Mouse (Mus musculus): ENCODE measurements around the gene Ddn. TPM values are rescaled to one million over a fixed set of nuclear protein-coding genes. Genes with fewer than 3 reads are reported as not detected.

Ddn gene
- polyA plus RNA-seq, 1 experiment from 2014 or later, result 0.13 TPM

- no peak for DNase-seq (ENCODE audit: low spot score)
These were observed 11.3 kb downstream of the Ddn start for GRCm38 (mm10) chr15:98797835-98798492.

- DNase-seq (ENCODE audit: low spot score), result no peak
These were observed 12.3 kb downstream of the Ddn start for GRCm38 (mm10) chr15:98796803-98797595.

GRCm38 (mm10) chr15:98793141-98793698 is 16.1 kb downstream of the Ddn start:
- DNase-seq (ENCODE audit: low spot score), result no peak

- DNase-seq (ENCODE audit: low spot score), result no peak
These were observed 16.9 kb downstream of the Ddn start for GRCm38 (mm10) chr15:98792233-98793020.

GRCm38 (mm10) chr15:98791771-98792170 is 17.5 kb downstream of the Ddn start:
- DNase-seq (ENCODE audit: low spot score), result no peak

GRCm38 (mm10) chr15:98791221-98791620 is 18.1 kb downstream of the Ddn start:
- DNase-seq (ENCODE audit: low spot score), result no peak

GRCm38 (mm10) chr15:98790761-98791160 is 18.5 kb downstream of the Ddn start:
- no peak for DNase-seq (ENCODE audit: low spot score)

- DNase-seq (ENCODE audit: low spot score), result peak; percentile 61
These were observed 19.4 kb downstream of the Ddn start, which contains the start of gene Wnt1 for GRCm38 (mm10) chr15:98789661-98790535. Gene Wnt1, plus strand, starts transcription at chr15:98789857.

- no peak for DNase-seq (ENCODE audit: low spot score)
These were observed 20.2 kb downstream of the Ddn start for GRCm38 (mm10) chr15:98788972-98789660.

- no peak for DNase-seq (ENCODE audit: low spot score)
These were observed 21.4 kb downstream of the Ddn start for GRCm38 (mm10) chr15:98787930-98788329.

GRCm38 (mm10) chr15:98785744-98786143 is 23.5 kb downstream of the Ddn start:
- peak; percentile 46 for DNase-seq (ENCODE audit: low spot score)

- no peak for DNase-seq (ENCODE audit: low spot score)
These were observed 28.1 kb downstream of the Ddn start for GRCm38 (mm10) chr15:98781166-98781565.

GRCm38 (mm10) chr15:98780573-98780972 is 28.7 kb downstream of the Ddn start:
- DNase-seq (ENCODE audit: low spot score), result no peak

- DNase-seq (ENCODE audit: low spot score), result no peak
These were observed 29.2 kb downstream of the Ddn start for GRCm38 (mm10) chr15:98780075-98780474.

- DNase-seq (ENCODE audit: low spot score), result no peak
These were observed 30.5 kb downstream of the Ddn start for GRCm38 (mm10) chr15:98778806-98779205.

GRCm38 (mm10) chr15:98778191-98778770 is 31.0 kb downstream of the Ddn start:
- no peak for DNase-seq (ENCODE audit: low spot score)

GRCm38 (mm10) chr15:98777762-98778161 is 31.5 kb downstream of the Ddn start, which contains the start of gene Wnt10b:
Gene Wnt10b, minus strand, starts transcription at chr15:98778150.
- no peak for DNase-seq (ENCODE audit: low spot score)

GRCm38 (mm10) chr15:98777005-98777616 is 32.2 kb downstream of the Ddn start:
- DNase-seq (ENCODE audit: low spot score), result no peak
